Mouse (Mus musculus) frontal cortex, postnatal 36 days (tissue): ENCODE data around the gene Asb8.

Experiments used
- DNase-seq, 2 experiments: peaks; one replicate each; pipeline ENCODE4 v3.0.0; 2022; ENCODE audit warnings: low spot score in 2 of 2

Asb8 gene

GRCm38 (mm10) chr15:98165525-98165924, at the start of gene Asb8:
TSS of gene Asb8 (minus strand) at chr15:98165625.
- DNase-seq: no peak

- DNase-seq: no peak
Observed at GRCm38 (mm10) chr15:98214130-98214529, 48.7 kb upstream of the Asb8 start.

- DNase-seq: no peak
Observed at GRCm38 (mm10) chr15:98213336-98213870, 48.0 kb upstream of the Asb8 start.

GRCm38 (mm10) chr15:98209676-98210075, 44.3 kb upstream of the Asb8 start:
- DNase-seq: no peak

GRCm38 (mm10) chr15:98195442-98195841, 30.0 kb upstream of the Asb8 start, which contains the start of gene Olfr288:
TSS of gene Olfr288 (minus strand) at chr15:98195542.
- no peak for DNase-seq

GRCm38 (mm10) chr15:98184456-98184855, 19.0 kb upstream of the Asb8 start:
- DNase-seq: no peak

- DNase-seq: no peak
Observed at GRCm38 (mm10) chr15:98181856-98182570, 16.6 kb upstream of the Asb8 start.

GRCm38 (mm10) chr15:98181132-98181711, 15.8 kb upstream of the Asb8 start:
- DNase-seq: peak; percentile 93 to 96

GRCm38 (mm10) chr15:98180567-98181131, 15.2 kb upstream of the Asb8 start:
- DNase-seq: no peak

GRCm38 (mm10) chr15:98177320-98177719, 11.9 kb upstream of the Asb8 start:
- DNase-seq: no peak

- peak; percentile 73 to 89 for DNase-seq
Observed at GRCm38 (mm10) chr15:98173821-98174220, 8.4 kb upstream of the Asb8 start.

GRCm38 (mm10) chr15:98172113-98172512, 6.7 kb upstream of the Asb8 start:
- no peak for DNase-seq

- no peak for DNase-seq
Observed at GRCm38 (mm10) chr15:98170917-98171316, 5.5 kb upstream of the Asb8 start.

- peak; percentile 58 to 63 for DNase-seq
Observed at GRCm38 (mm10) chr15:98170365-98170764, 4.9 kb upstream of the Asb8 start.

GRCm38 (mm10) chr15:98168622-98169004, 3.2 kb upstream of the Asb8 start:
- no peak for DNase-seq

GRCm38 (mm10) chr15:98167645-98168621, 2.5 kb upstream of the Asb8 start:
- peak; percentile 87 to 93 for DNase-seq

GRCm38 (mm10) chr15:98166963-98167644, 1.7 kb upstream of the Asb8 start, which contains the start of gene Ccdc184:
TSS of gene Ccdc184 (plus strand) at chr15:98167158.
- DNase-seq: peak; percentile 26 to 44

GRCm38 (mm10) chr15:98162561-98162960, 2.9 kb downstream of the Asb8 start:
- DNase-seq: no peak

- no peak for DNase-seq
Observed at GRCm38 (mm10) chr15:98161026-98161805, 4.2 kb downstream of the Asb8 start.

- no peak for DNase-seq
Observed at GRCm38 (mm10) chr15:98157253-98157652, 8.2 kb downstream of the Asb8 start.
